Mouse (Mus musculus) urinary bladder, postnatal 10 days (tissue): ENCODE measurements around the gene Dclk2.

ENCODE experiments used
- DNase-seq: peaks from one replicate; pipeline ENCODE4 v3.0.0; 2022; ENCODE audit warnings: low spot score

Gene Dclk2

GRCm38 (mm10) chr3:86844804-86845481 is 75.7 kb downstream of the Dclk2 start:
- no peak for DNase-seq

- DNase-seq: no peak
Measured at GRCm38 (mm10) chr3:86842461-86842860, 78.2 kb downstream of the Dclk2 start.

GRCm38 (mm10) chr3:86839606-86840005 is 81.0 kb downstream of the Dclk2 start:
- DNase-seq: no peak

GRCm38 (mm10) chr3:86837386-86837785 is 83.3 kb downstream of the Dclk2 start:
- no peak for DNase-seq

- DNase-seq: no peak
Measured at GRCm38 (mm10) chr3:86835180-86835579, 85.5 kb downstream of the Dclk2 start.

- DNase-seq: no peak
Measured at GRCm38 (mm10) chr3:86834341-86834740, 86.3 kb downstream of the Dclk2 start.

- no peak for DNase-seq
Measured at GRCm38 (mm10) chr3:86832591-86833267, 87.9 kb downstream of the Dclk2 start.

- DNase-seq: no peak
Measured at GRCm38 (mm10) chr3:86832115-86832514, 88.5 kb downstream of the Dclk2 start.

- no peak for DNase-seq
Measured at GRCm38 (mm10) chr3:86827506-86827905, 93.1 kb downstream of the Dclk2 start.

- DNase-seq: no peak
Measured at GRCm38 (mm10) chr3:86821383-86821782, 99.3 kb downstream of the Dclk2 start.

- DNase-seq: no peak
Measured at GRCm38 (mm10) chr3:86820344-86820743, 100.3 kb downstream of the Dclk2 start.

- DNase-seq: no peak
Measured at GRCm38 (mm10) chr3:86819372-86819771, 101.3 kb downstream of the Dclk2 start.

GRCm38 (mm10) chr3:86818001-86818585 is 102.6 kb downstream of the Dclk2 start:
- DNase-seq: no peak

GRCm38 (mm10) chr3:86812689-86813088 is 108.0 kb downstream of the Dclk2 start:
- DNase-seq: no peak

- no peak for DNase-seq
Measured at GRCm38 (mm10) chr3:86810908-86811307, 109.7 kb downstream of the Dclk2 start.

GRCm38 (mm10) chr3:86809646-86810045 is 111.0 kb downstream of the Dclk2 start:
- DNase-seq: no peak

GRCm38 (mm10) chr3:86809199-86809598 is 111.5 kb downstream of the Dclk2 start:
- DNase-seq: no peak

GRCm38 (mm10) chr3:86807750-86808467 is 112.7 kb downstream of the Dclk2 start:
- DNase-seq: no peak

- no peak for DNase-seq
Measured at GRCm38 (mm10) chr3:86806834-86807233, 113.8 kb downstream of the Dclk2 start.

GRCm38 (mm10) chr3:86804265-86804664 is 116.4 kb downstream of the Dclk2 start:
- DNase-seq: no peak

GRCm38 (mm10) chr3:86802825-86803224 is 117.8 kb downstream of the Dclk2 start:
- DNase-seq: no peak

- no peak for DNase-seq
Measured at GRCm38 (mm10) chr3:86800841-86801240, 119.8 kb downstream of the Dclk2 start.

- no peak for DNase-seq
Measured at GRCm38 (mm10) chr3:86799041-86799440, 121.6 kb downstream of the Dclk2 start.
